Mouse (Mus musculus): ENCODE measurements at regions not wholly inside any gene's neighbourhood (a gene's known extent, or its start where the extent isn't known, plus 50 kb on each side); places are given as distances from the start of the nearest gene placed in this dataset.

GRCm38 (mm10) chr9:122637591-122637990 is 109.6 kb upstream of the Topaz1 start:
- Histone ChIP-seq H3K27ac (no peak overlapping the region), H3K9me3 (no peaks in the 10 kb centered on the region), H3K4me1 (replicated peaks) (0 out of 2 replicates have a peak, but pooled peaks cover 6% of the 10 kb centered on the region), H3K36me3 (no peaks in the 10 kb centered on the region), H3K27me3 (ENCODE audit: insufficient read depth, poor library complexity, severe bottlenecking) (no peaks in the 10 kb centered on the region; the same call in 1 of the 2 replicates), H3K4me3 (no peak overlapping the region)
- DNase-seq (ENCODE audit: low spot score), result no peak
- WGBS, result 84% methylated on average over 3 of the region's 3 CpGs

- H3K4me1 ChIP-seq (replicated peaks), result 0 out of 2 replicates have a peak, but pooled peaks cover 6% of the 10 kb centered on the region
- DNase-seq (ENCODE audit: low spot score), result no peak
- H3K4me3 ChIP-seq, result no peak overlapping the region
- H3K36me3 ChIP-seq, result no peaks in the 10 kb centered on the region
- no peaks in the 10 kb centered on the region for H3K9me3 ChIP-seq
- no peaks in the 10 kb centered on the region for H3K27me3 ChIP-seq (ENCODE audit: insufficient read depth, poor library complexity, severe bottlenecking)
- H3K27ac ChIP-seq, result no peak overlapping the region
- 95% methylated on average over 4 of the region's 4 CpGs for WGBS
These were observed 107.9 kb upstream of the Topaz1 start for GRCm38 (mm10) chr9:122639239-122639638.

DNA sequence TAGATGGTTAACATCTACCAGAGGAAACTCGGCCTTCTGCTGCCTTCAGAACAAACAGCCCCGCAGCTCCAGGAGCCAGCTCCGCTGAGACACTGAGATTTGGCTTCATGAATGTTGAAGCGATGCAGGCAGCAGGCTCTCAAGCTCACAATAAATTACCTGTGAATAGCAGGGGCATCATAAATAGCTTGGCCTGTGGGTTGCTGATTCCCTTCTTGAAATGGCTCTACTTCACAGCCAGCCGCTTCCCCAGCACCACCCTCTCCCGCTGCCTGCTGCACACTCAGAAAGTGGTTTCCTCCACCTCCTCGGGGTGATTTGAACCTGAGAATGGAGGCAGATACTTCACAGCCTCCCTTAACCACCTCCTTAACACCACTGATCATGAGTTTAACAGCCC is 104.2 kb upstream of the Topaz1 start:
- no peaks in the 10 kb centered on the region for H3K9me3 ChIP-seq
- H3K36me3 ChIP-seq, result no peaks in the 10 kb centered on the region
- WGBS, result 81% methylated on average over 7 of the region's 7 CpGs
- H3K27ac ChIP-seq, result no peak overlapping the region
- H3K4me1 ChIP-seq (replicated peaks), result 0 out of 2 replicates have a peak, but pooled peaks cover 6% of the 10 kb centered on the region
- DNase-seq (ENCODE audit: low spot score), result no peak
- 0 out of 2 replicates have a peak, but pooled peaks cover 8% of the 10 kb centered on the region for H3K27me3 ChIP-seq (ENCODE audit: insufficient read depth, poor library complexity, severe bottlenecking)
- H3K4me3 ChIP-seq, result no peak overlapping the region

- H3K4me1 ChIP-seq (replicated peaks), result 0 out of 2 replicates have a peak, but pooled peaks cover 9% of the 10 kb centered on the region
- no peaks in the 10 kb centered on the region for H3K9me3 ChIP-seq
- WGBS, result 82% methylated on average over 5 of the region's 5 CpGs
- no peak for DNase-seq (ENCODE audit: low spot score)
- H3K27me3 ChIP-seq (ENCODE audit: insufficient read depth, poor library complexity, severe bottlenecking), result peaks cover 8% of the 10 kb centered on the region; the same call in 1 of the 2 replicates
- no peak overlapping the region for H3K4me3 ChIP-seq
- H3K36me3 ChIP-seq, result no peaks in the 10 kb centered on the region
- H3K27ac ChIP-seq, result no peak overlapping the region
These were observed 101.6 kb upstream of the Topaz1 start for GRCm38 (mm10) chr9:122645569-122645968.

GRCm38 (mm10) chr9:122650862-122651261 is 96.3 kb upstream of the Topaz1 start:
- Histone ChIP-seq H3K27me3 (ENCODE audit: insufficient read depth, poor library complexity, severe bottlenecking) (no peaks in the 10 kb centered on the region; the same call in 1 of the 2 replicates), H3K9me3 (no peaks in the 10 kb centered on the region), H3K4me1 (replicated peaks) (0 out of 2 replicates have a peak, but pooled peaks cover 3% of the 10 kb centered on the region), H3K36me3 (no peaks in the 10 kb centered on the region), H3K4me3 (no peak overlapping the region), H3K27ac (no peak overlapping the region)
- no peak for DNase-seq (ENCODE audit: low spot score)
- 85% methylated on average over 3 of the region's 3 CpGs for WGBS

DNA sequence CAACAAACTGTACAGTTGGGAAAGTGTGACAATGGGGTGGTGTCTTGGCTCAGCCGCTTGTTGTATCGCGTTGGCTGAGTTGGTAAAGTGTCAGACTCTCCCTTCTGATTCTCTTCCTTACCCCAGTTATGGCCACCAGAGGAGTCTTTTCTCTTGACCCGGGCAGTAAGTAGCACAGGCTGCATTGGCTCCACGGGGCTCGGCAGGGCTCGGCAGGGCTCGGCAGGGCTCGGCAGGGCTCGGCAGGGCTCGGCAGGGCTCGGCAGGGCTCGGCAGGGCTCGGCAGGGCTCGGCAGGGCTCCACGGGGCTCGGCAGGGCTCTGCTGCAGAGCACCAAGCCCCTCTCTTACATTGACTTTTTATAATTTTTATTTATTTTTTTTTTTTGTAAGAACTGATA is 91.6 kb upstream of the Topaz1 start:
- DNase-seq (ENCODE audit: low spot score), result no peak
- Histone ChIP-seq H3K36me3 (no peaks in the 10 kb centered on the region), H3K4me3 (no peak overlapping the region), H3K4me1 (replicated peaks) (0 out of 2 replicates have a peak, but pooled peaks cover 8% of the 10 kb centered on the region), H3K27ac (no peak overlapping the region), H3K9me3 (no peaks in the 10 kb centered on the region), H3K27me3 (ENCODE audit: insufficient read depth, poor library complexity, severe bottlenecking) (no peaks in the 10 kb centered on the region)
- WGBS, result 45% methylated on average over 17 of the region's 17 CpGs

DNA sequence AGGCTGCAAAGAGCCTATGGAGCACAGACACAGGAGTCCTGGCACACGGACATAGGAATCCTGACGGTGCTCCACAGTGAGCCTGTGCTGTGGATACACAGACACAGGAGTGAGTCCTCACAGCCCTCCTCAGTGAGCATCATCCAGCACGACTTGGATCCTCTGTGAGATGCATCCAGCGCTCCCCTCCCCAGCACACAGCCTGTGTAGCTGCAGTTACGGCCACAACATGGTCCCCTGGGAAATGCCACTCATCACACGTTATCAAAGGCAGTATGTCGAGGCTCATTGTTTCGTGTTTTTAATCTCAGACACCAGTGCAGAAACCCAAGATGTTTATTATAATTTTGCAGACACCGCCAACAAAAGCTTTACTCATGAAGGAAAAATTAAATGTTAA is 87.1 kb upstream of the Topaz1 start:
- Histone ChIP-seq H3K27ac (no peak overlapping the region), H3K9me3 (no peaks in the 10 kb centered on the region), H3K4me3 (no peak overlapping the region), H3K36me3 (no peaks in the 10 kb centered on the region), H3K27me3 (ENCODE audit: insufficient read depth, poor library complexity, severe bottlenecking) (no peaks in the 10 kb centered on the region), H3K4me1 (replicated peaks) (0 out of 2 replicates have a peak, but pooled peaks cover 8% of the 10 kb centered on the region)
- whole genome bisulfite sequencing, result 74% methylated on average over 9 of the region's 9 CpGs
- DNase-seq (ENCODE audit: low spot score), result no peak

DNA sequence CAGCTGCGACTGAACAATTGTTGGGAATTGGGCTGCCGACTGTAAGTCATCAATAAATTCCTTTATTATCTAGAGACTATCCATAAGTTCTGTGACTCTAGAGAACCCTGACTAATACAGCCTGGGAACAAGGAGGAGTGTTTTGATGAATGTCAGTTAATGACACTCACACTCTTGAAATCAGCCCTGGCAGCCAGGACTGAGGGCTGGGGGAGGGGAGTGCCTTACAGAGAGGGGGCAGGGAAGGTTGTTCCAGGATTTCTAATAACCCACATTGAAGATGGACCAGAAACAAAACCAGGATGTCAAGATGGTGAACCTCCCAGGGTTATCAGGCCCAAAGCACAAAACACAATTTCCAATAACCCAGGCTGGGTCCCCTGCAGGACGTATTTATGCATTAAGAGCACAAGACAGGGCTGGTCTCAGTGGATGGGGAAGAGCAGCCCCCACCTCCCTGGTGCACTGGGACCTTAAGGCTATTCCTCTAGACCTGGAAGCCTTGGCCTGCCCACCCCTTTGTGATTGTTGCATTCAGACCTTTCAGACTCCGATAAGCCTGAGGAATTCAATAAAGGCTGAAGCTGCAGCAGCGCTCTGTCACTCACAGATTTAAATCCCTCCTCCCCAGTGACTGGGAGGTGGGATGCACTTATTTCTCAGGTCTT is 80.0 kb upstream of the Topaz1 start:
- no peaks in the 10 kb centered on the region for H3K9me3 ChIP-seq
- H3K27ac ChIP-seq, result peak overlapping the region; percentile 62; the same call in 1 of the 2 replicates
- 25% methylated on average over 4 of the region's 5 CpGs for WGBS
- DNase-seq (ENCODE audit: low spot score), result peak; percentile 15
- peaks cover 4% of the 10 kb centered on the region for H3K27me3 ChIP-seq (ENCODE audit: insufficient read depth, poor library complexity, severe bottlenecking)
- peaks cover 16% of the 10 kb centered on the region for H3K4me1 ChIP-seq (replicated peaks)
- H3K4me3 ChIP-seq, result no peak overlapping the region
- H3K36me3 ChIP-seq, result no peaks in the 10 kb centered on the region

- Histone ChIP-seq H3K27ac (no peak overlapping the region), H3K4me3 (no peak overlapping the region), H3K4me1 (replicated peaks) (peaks cover 17% of the 10 kb centered on the region), H3K9me3 (no peaks in the 10 kb centered on the region), H3K36me3 (no peaks in the 10 kb centered on the region), H3K27me3 (ENCODE audit: insufficient read depth, poor library complexity, severe bottlenecking) (peaks cover 4% of the 10 kb centered on the region)
- DNase-seq (ENCODE audit: low spot score), result no peak
- 68% methylated on average over 3 of the region's 3 CpGs for WGBS
These were observed 79.5 kb upstream of the Topaz1 start for GRCm38 (mm10) chr9:122667646-122667981.

DNA sequence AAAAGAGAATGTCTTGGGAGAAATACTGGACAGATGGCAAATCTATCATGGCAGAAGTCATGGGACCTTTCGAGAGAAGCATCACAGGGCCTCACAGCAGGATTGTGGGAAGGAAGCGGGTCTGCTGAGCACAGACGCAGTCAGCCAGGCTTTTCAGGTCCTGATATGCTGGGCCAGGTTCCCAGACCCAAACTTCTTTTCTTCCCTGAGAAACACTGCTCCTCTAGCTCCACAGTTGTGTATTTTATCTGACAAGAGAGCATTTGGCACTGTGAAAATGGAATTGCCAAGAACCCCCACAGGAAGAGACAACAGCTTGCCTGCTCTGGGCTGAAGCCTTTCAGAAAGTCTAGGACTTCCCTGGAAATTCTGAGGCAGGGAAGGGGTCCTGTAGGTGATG is 73.4 kb upstream of the Topaz1 start:
- 84% methylated on average over 3 of the region's 3 CpGs for WGBS
- H3K4me3 ChIP-seq, result no peak overlapping the region
- H3K9me3 ChIP-seq, result no peaks in the 10 kb centered on the region
- H3K4me1 ChIP-seq (replicated peaks), result peaks cover 9% of the 10 kb centered on the region; the same call in 1 of the 2 replicates
- H3K27me3 ChIP-seq (ENCODE audit: insufficient read depth, poor library complexity, severe bottlenecking), result peaks cover 4% of the 10 kb centered on the region
- DNase-seq (ENCODE audit: low spot score), result no peak
- H3K36me3 ChIP-seq, result no peaks in the 10 kb centered on the region
- H3K27ac ChIP-seq, result no peak overlapping the region

DNA sequence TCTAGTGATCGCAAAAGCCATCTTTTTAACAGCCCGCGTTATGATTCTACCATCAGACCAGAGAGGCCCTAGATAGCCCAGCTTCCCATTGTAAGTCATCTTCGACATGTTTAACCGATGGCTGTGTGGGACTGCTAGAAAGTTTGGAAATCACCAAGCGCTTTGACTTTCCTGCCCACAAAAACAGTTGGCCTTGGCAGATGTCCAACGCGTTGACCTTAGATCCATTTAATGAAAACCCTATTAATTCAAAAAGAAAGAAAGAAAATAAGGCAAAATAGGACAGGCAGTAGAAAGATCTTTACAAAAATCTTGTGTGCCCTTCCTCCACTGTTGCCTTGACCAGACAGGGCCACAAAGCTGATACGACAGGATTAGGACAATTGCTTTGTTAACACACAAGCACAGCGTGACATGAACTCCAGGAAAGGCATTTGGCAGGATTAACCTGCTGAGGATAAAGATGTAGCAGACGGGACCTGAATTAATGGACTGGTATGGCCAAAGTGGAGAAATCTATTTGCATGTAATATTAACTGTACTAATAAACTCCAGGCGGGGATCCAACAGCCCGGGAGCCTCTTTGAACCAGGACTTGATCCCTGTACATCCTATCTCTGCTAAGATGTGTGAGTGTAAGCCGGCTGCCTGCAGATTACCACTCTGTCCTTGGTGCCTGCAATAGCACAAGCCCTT is 69.0 kb upstream of the Topaz1 start:
- DNase-seq (ENCODE audit: low spot score), result no peak

DNA sequence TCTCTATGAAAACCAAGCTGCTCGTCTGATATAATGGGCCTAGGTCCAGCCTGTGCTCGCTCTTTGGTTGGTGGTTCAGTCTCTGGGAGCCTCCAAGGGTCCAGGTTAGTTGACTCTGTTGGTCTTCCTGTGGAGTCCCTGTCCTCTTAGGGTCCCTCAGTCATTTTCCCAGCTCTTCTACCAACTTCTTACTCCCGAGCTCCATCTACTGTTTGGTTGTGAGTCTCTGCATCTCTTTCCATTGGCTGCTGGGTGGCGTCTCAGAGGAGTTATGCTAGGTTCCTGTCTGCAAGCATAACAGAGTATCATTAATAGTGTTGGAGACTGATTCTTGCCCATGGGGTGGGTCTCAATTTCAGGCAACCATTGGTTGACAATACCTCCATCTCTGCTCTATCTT is 60.0 kb upstream of the Topaz1 start:
- WGBS, result 22% methylated on average over 4 of the region's 4 CpGs
- H3K4me1 ChIP-seq (replicated peaks), result no peaks in the 10 kb centered on the region
- H3K9me3 ChIP-seq, result no peaks in the 10 kb centered on the region
- no peaks in the 10 kb centered on the region for H3K36me3 ChIP-seq
- no peak overlapping the region for H3K27ac ChIP-seq
- H3K4me3 ChIP-seq, result no peak overlapping the region
- DNase-seq (ENCODE audit: low spot score), result no peak
- H3K27me3 ChIP-seq (ENCODE audit: insufficient read depth, poor library complexity, severe bottlenecking), result no peaks in the 10 kb centered on the region

More for the DNA sequence above, 69.0 kb upstream of the Topaz1 start:
- 76% methylated on average over 14 of the region's 14 CpGs for WGBS
- H3K4me1 ChIP-seq (replicated peaks), result 0 out of 2 replicates have a peak, but pooled peaks cover 6% of the 10 kb centered on the region
- H3K27me3 ChIP-seq (ENCODE audit: insufficient read depth, poor library complexity, severe bottlenecking), result no peaks in the 10 kb centered on the region
- H3K36me3 ChIP-seq, result no peaks in the 10 kb centered on the region
- H3K9me3 ChIP-seq, result no peaks in the 10 kb centered on the region
- no peak overlapping the region for H3K27ac ChIP-seq
- H3K4me3 ChIP-seq, result no peak overlapping the region

DNA sequence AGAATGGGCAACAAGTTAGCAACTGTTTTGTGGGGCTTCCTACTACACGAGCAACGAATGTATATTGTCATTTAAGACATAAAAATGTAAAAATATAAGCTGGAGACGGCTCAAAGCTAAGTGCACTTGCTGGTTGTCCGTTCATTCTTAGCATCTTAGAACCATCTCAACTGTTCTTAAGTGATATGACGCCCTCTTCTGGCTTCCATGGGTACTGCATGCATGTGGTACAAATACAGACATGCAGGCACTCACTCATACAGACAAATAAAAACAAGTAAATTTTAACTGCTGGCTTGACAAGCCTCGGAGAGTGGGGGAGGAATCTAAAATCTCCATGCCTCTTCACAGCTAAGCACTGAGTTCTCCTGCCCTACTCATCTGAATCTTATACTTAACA is 55.3 kb upstream of the Topaz1 start:
- no peak for DNase-seq (ENCODE audit: low spot score)
- no peak overlapping the region for H3K27ac ChIP-seq
- H3K4me1 ChIP-seq (replicated peaks), result peaks cover 11% of the 10 kb centered on the region
- WGBS, result 72% methylated on average over 6 of the region's 6 CpGs
- H3K36me3 ChIP-seq, result no peaks in the 10 kb centered on the region
- no peak overlapping the region for H3K4me3 ChIP-seq
- no peaks in the 10 kb centered on the region for H3K27me3 ChIP-seq (ENCODE audit: insufficient read depth, poor library complexity, severe bottlenecking)
- H3K9me3 ChIP-seq, result no peaks in the 10 kb centered on the region

Measured in hindbrain, embryonic 10.5 days (tissue).